Mouse (Mus musculus): ENCODE data around the gene Cdk8.

Cdk8 gene

GRCm38 (mm10) chr5:146281241-146281818 lies 50.3 kb downstream of the Cdk8 start:
- no peak for DNase-seq (ENCODE audit: low read depth)

GRCm38 (mm10) chr5:146281884-146282579 lies 51.0 kb downstream of the Cdk8 start:
- DNase-seq (ENCODE audit: low read depth): no peak

- DNase-seq (ENCODE audit: low read depth): no peak
Observed at GRCm38 (mm10) chr5:146283899-146284298, 52.9 kb downstream of the Cdk8 start.

- DNase-seq (ENCODE audit: low read depth): no peak
Observed at GRCm38 (mm10) chr5:146287416-146287815, 56.4 kb downstream of the Cdk8 start.

- DNase-seq (ENCODE audit: low read depth): no peak
Observed at GRCm38 (mm10) chr5:146288048-146288501, 57.0 kb downstream of the Cdk8 start.

- DNase-seq (ENCODE audit: low read depth): no peak
Observed at GRCm38 (mm10) chr5:146289921-146290320, 58.9 kb downstream of the Cdk8 start.

GRCm38 (mm10) chr5:146290446-146290845 lies 59.4 kb downstream of the Cdk8 start:
- DNase-seq (ENCODE audit: low read depth): no peak

GRCm38 (mm10) chr5:146291560-146291959 lies 60.5 kb downstream of the Cdk8 start:
- no peak for DNase-seq (ENCODE audit: low read depth)

- no peak for DNase-seq (ENCODE audit: low read depth)
Observed at GRCm38 (mm10) chr5:146292896-146293680, 62.1 kb downstream of the Cdk8 start.

GRCm38 (mm10) chr5:146293919-146294700 lies 63.1 kb downstream of the Cdk8 start:
- no peak for DNase-seq (ENCODE audit: low read depth)

- no peak for DNase-seq (ENCODE audit: low read depth)
Observed at GRCm38 (mm10) chr5:146294834-146295233, 63.8 kb downstream of the Cdk8 start.

- DNase-seq (ENCODE audit: low read depth): no peak
Observed at GRCm38 (mm10) chr5:146298807-146299519, 67.9 kb downstream of the Cdk8 start.

- no peak for DNase-seq (ENCODE audit: low read depth)
Observed at GRCm38 (mm10) chr5:146299520-146299870, 68.5 kb downstream of the Cdk8 start.

- DNase-seq (ENCODE audit: low read depth): peak; percentile 68
Observed at GRCm38 (mm10) chr5:146303470-146303869, 72.4 kb downstream of the Cdk8 start.

- DNase-seq (ENCODE audit: low read depth): no peak
Observed at GRCm38 (mm10) chr5:146307046-146307743, 76.2 kb downstream of the Cdk8 start.

GRCm38 (mm10) chr5:146307744-146308096 lies 76.7 kb downstream of the Cdk8 start:
- DNase-seq (ENCODE audit: low read depth): no peak

- no peak for DNase-seq (ENCODE audit: low read depth)
Observed at GRCm38 (mm10) chr5:146314538-146314937, 83.5 kb downstream of the Cdk8 start.

- no peak for DNase-seq (ENCODE audit: low read depth)
Observed at GRCm38 (mm10) chr5:146315268-146315921, 84.4 kb downstream of the Cdk8 start.

GRCm38 (mm10) chr5:146316316-146316715 lies 85.3 kb downstream of the Cdk8 start:
- no peak for DNase-seq (ENCODE audit: low read depth)

- no peak for DNase-seq (ENCODE audit: low read depth)
Observed at GRCm38 (mm10) chr5:146318051-146318450, 87.0 kb downstream of the Cdk8 start.

GRCm38 (mm10) chr5:146318461-146318860 lies 87.4 kb downstream of the Cdk8 start:
- DNase-seq (ENCODE audit: low read depth): no peak
